Mouse (Mus musculus) brain, embryonic 14.5 days (tissue): ENCODE measurements around the gene Lrba.

Source experiments
- CTCF ChIP-seq: fragments of 200-500 bp; IDR thresholded peaks from 2 replicates; pipeline ENCODE4 v1.5.1; 2012; ENCODE audit warnings: inconsistent platforms, mild to moderate bottlenecking, moderate library complexity, borderline replicate concordance; ENCODE audit not compliant: insufficient read depth, insufficient read length; ENCODE audit errors: extremely low read depth
- POLR2A ChIP-seq: fragments of 200-500 bp; IDR thresholded peaks from 2 replicates; pipeline ENCODE4 v1.6.1; 2012; ENCODE audit warnings: mild to moderate bottlenecking, inconsistent platforms, borderline replicate concordance; ENCODE audit not compliant: poor library complexity, insufficient read depth, insufficient read length, severe bottlenecking; ENCODE audit errors: extremely low read depth

GRCm38 (mm10) chr3:86738831-86739230, 514.4 kb downstream of the Lrba start:
- TF ChIP-seq POLR2A (no peak), CTCF (no peak)
